Mouse (Mus musculus): ENCODE measurements at regions not wholly inside any gene's neighbourhood (a gene's known extent, or its start where the extent isn't known, plus 50 kb on each side); places are given as distances from the start of the nearest gene placed in this dataset.

- peak; percentile 62 for DNase-seq
Observed at GRCm38 (mm10) chr3:58089344-58090139, 241.7 kb upstream of the Pfn2 start.

- DNase-seq = peak; percentile 67
Observed at GRCm38 (mm10) chr3:58090396-58090795, 242.5 kb upstream of the Pfn2 start.

GRCm38 (mm10) chr3:58091466-58092176, 243.7 kb upstream of the Pfn2 start:
- no peak for DNase-seq

GRCm38 (mm10) chr3:58110911-58111476, 263.1 kb upstream of the Pfn2 start:
- DNase-seq = peak; percentile 22

- DNase-seq = no peak
Observed at GRCm38 (mm10) chr3:58112431-58112856, 264.6 kb upstream of the Pfn2 start.

GRCm38 (mm10) chr3:58113941-58114340, 266.1 kb upstream of the Pfn2 start:
- DNase-seq = no peak

- no peak for DNase-seq
Observed at GRCm38 (mm10) chr3:58115511-58115910, 267.6 kb upstream of the Pfn2 start.

- DNase-seq = no peak
Observed at GRCm38 (mm10) chr3:58116848-58117247, 269.0 kb upstream of the Pfn2 start.

GRCm38 (mm10) chr3:58120051-58120450, 272.2 kb upstream of the Pfn2 start:
- DNase-seq = no peak

GRCm38 (mm10) chr3:58122456-58123359, 274.8 kb upstream of the Pfn2 start:
- peak; percentile 80 for DNase-seq

- no peak for DNase-seq
Observed at GRCm38 (mm10) chr3:58123396-58124077, 275.7 kb upstream of the Pfn2 start.

GRCm38 (mm10) chr3:58124886-58125285, 277.0 kb upstream of the Pfn2 start:
- no peak for DNase-seq

- DNase-seq = no peak
Observed at GRCm38 (mm10) chr3:58126996-58127395, 279.1 kb upstream of the Pfn2 start.

- DNase-seq = peak; percentile 20
Observed at GRCm38 (mm10) chr3:58128059-58128458, 280.2 kb upstream of the Pfn2 start.

GRCm38 (mm10) chr3:58129358-58129903, 281.6 kb upstream of the Pfn2 start:
- no peak for DNase-seq

- DNase-seq = no peak
Observed at GRCm38 (mm10) chr3:58135607-58136365, 278.7 kb upstream of the Tsc22d2 start.

GRCm38 (mm10) chr3:58138726-58139585, 275.6 kb upstream of the Tsc22d2 start:
- peak; percentile 54 for DNase-seq

- DNase-seq = no peak
Observed at GRCm38 (mm10) chr3:58146108-58146507, 268.4 kb upstream of the Tsc22d2 start.

- no peak for DNase-seq
Observed at GRCm38 (mm10) chr3:58146762-58147161, 267.8 kb upstream of the Tsc22d2 start.

GRCm38 (mm10) chr3:58153141-58153540, 261.4 kb upstream of the Tsc22d2 start:
- no peak for DNase-seq
